Comparison of ENCODE assay signal across 8 mouse cellular contexts in genomic region chr1:191995488-191995887, GRCm38 (mm10). TPM values are rescaled to one million over a fixed set of nuclear protein-coding genes. Genes with fewer than 3 reads are reported as not detected.
A peak's percentile ranks its signal among the peaks of the same experiment; 100 is the strongest.
DNase-seq lines count a peak whose midpoint lies in the region.

No protein-coding gene starts in this region.

- DNase-seq in gastrocnemius, adult 18-20 months (ENCODE audit: low spot score) = peak; percentile 56
- no peak for DNase-seq in gastrocnemius, postnatal 25 days
- DNase-seq in right cerebral cortex, postnatal 14 days = peak; percentile 74
- no peak for DNase-seq in right cerebral cortex, postnatal 25 days
- peak; percentile 59 to 89 for DNase-seq in cerebellum, postnatal 14 days
- peak; percentile 80 for DNase-seq in kidney, postnatal 10 days
- peak; percentile 63 for DNase-seq in mesoderm, embryonic 11.5 days (ENCODE audit: low read depth, low spot score)
- DNase-seq in thymus, adult 18-20 months = peak; percentile 34 to 57

RNA-seq across cellular contexts. Expression of gene Rd3, which starts 18.3 kb away (rescaled TPM):
- not detected for total RNA-seq in gastrocnemius, adult 18-20 months (2021)
- total RNA-seq in gastrocnemius, postnatal 25 days (2021) = under 1 TPM in 1 of 2 experiments, not detected in 1; 0.15 TPM

Comparison
In these comparisons a context has a peak if more than half of its experiments do, and no peak if none do; other contexts are left out.
1. DNase-seq: peak in gastrocnemius, adult 18-20 months (single experiment), right cerebral cortex, postnatal 14 days (single experiment), cerebellum, postnatal 14 days (2 of 2), kidney, postnatal 10 days (single experiment), mesoderm, embryonic 11.5 days (single experiment) and thymus, adult 18-20 months (2 of 2); none in gastrocnemius, postnatal 25 days (single experiment) and right cerebral cortex, postnatal 25 days (single experiment).